Mouse (Mus musculus) lung, postnatal 36 days (tissue): Measurements from ENCODE around the gene Tsga8.

Source experiments
- DNase-seq: peaks from one replicate; pipeline ENCODE4 v3.0.0; 2022; ENCODE audit warnings: mixed read lengths

Tsga8 gene

DNA sequence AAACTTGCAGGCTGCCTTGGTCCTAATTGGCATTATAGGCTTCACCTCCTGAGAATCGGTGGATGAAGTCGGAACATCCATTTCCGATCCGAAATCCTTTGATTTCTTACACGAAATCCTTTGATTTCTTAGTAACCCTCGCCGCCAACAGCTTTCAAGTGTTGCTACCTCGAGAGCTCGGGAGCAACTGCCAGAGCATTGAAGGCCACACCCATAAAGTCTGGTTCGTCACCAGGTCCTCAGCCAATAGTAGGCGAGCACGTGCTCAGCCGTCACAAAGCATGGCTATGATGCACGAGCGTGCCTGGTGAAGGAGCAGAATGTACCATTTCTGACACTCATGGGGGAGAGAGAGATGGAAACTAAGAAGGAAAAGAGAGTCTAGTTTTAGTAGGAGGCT is at the start of gene Tsga8:
Tsga8 (minus strand) TSS at position 327 of the 400 bp plus-strand sequence.
- no peak for DNase-seq
